Mouse (Mus musculus) neural tube, embryonic 13.5 days (tissue): ENCODE measurements around the gene Rnf217. TPM values are rescaled to one million over a fixed set of nuclear protein-coding genes. Genes with fewer than 3 reads are reported as not detected.

ENCODE experiments used
- ATAC-seq: fragments of 200-750 bp; cut with Nextera tagmentation; 2 replicates; pipeline ENCODE4 v1.8.0; 2017; ENCODE audit warnings: low read depth, mild to moderate bottlenecking, moderate TSS enrichment, moderate library complexity
- H3K27ac ChIP-seq: fragments of 300-500 bp; sonication (generic); replicated peaks from 2 replicates; pipeline ENCODE4 v1.5.1; 2015; ENCODE audit warnings: moderate library complexity, mild to moderate bottlenecking, inconsistent platforms
- H3K27me3 ChIP-seq: fragments of 300-500 bp; sonication (generic); 2 replicates; pipeline ENCODE4 v1.6.1; 2015; ENCODE audit warnings: mild to moderate bottlenecking, inconsistent platforms
- H3K36me3 ChIP-seq: fragments of 300-500 bp; sonication (generic); 2 replicates; pipeline ENCODE4 v1.6.1; 2015; ENCODE audit warnings: mild to moderate bottlenecking, inconsistent platforms
- H3K4me1 ChIP-seq: fragments of 300-500 bp; sonication (generic); replicated peaks from 2 replicates; pipeline ENCODE4 v1.6.1; 2015; ENCODE audit warnings: inconsistent platforms
- H3K4me2 ChIP-seq: fragments of 300-500 bp; sonication (generic); 2 replicates; pipeline ENCODE4 v1.6.1; 2015; ENCODE audit warnings: inconsistent platforms, mild to moderate bottlenecking, moderate library complexity
- H3K4me3 ChIP-seq: fragments of 300-500 bp; sonication (generic); 2 replicates; pipeline ENCODE4 v1.5.1; 2015; ENCODE audit warnings: mild to moderate bottlenecking, inconsistent platforms
- H3K9ac ChIP-seq: fragments of 300-500 bp; sonication (generic); 2 replicates; pipeline ENCODE4 v1.6.1; 2015; ENCODE audit warnings: moderate library complexity, mild to moderate bottlenecking, inconsistent platforms
- H3K9me3 ChIP-seq: fragments of 300-500 bp; sonication (generic); 2 replicates; pipeline ENCODE4 v1.6.1; 2016; ENCODE audit warnings: inconsistent platforms
- WGBS: fragments of 180-500 bp; shearing (Covaris S2); methylation state at CpG from one replicate; pipeline ENCODE4 v1.1.7; 2015; 5-methylcytosine and 5-hydroxymethylcytosine counted together
- polyA plus RNA-seq: library from polyadenylated mRNA; unstranded; fragments of >200 nt; fragmentation: Nextera tagmentation; extraction: Ambion mirVana; gene quantifications from 2 replicates; pipeline ENCODE4 v1.2.1, GENCODE M21; 2015

The Rnf217 gene
- polyA plus RNA-seq, 1 experiment from 2014 or later, result 1.7 TPM

DNA sequence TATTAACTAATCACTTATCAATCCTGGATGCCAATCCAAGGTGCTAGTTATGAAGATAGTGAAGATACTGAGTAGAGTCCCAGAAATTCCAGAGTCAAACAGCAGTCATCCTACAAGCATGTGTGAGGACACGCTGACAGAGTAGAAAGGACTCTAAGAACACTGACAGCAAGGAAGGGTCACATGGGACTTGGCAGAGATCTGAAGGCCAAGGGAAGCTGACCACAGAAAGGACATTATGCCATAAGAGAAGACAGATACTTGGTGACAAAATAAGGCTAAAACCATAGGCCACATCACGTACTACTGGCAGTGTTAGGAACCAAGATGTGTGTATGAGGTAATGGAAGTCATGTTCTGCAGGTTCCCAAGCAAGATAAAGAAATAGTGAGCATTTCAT is 11.1 kb downstream of the Rnf217 start:
- ATAC-seq, result no peak
- no peaks in the 10 kb centered on the region for H3K27me3 ChIP-seq
- H3K9me3 ChIP-seq, result no peaks in the 10 kb centered on the region
- H3K27ac ChIP-seq, result no peak overlapping the region
- H3K4me2 ChIP-seq, result no peak overlapping the region
- no peak overlapping the region for H3K9ac ChIP-seq
- WGBS, result 95% methylated on average over 2 of the region's 2 CpGs
- H3K4me3 ChIP-seq, result no peak overlapping the region
- peaks cover 9% of the 10 kb centered on the region for H3K4me1 ChIP-seq
- H3K36me3 ChIP-seq, result no peaks in the 10 kb centered on the region

DNA sequence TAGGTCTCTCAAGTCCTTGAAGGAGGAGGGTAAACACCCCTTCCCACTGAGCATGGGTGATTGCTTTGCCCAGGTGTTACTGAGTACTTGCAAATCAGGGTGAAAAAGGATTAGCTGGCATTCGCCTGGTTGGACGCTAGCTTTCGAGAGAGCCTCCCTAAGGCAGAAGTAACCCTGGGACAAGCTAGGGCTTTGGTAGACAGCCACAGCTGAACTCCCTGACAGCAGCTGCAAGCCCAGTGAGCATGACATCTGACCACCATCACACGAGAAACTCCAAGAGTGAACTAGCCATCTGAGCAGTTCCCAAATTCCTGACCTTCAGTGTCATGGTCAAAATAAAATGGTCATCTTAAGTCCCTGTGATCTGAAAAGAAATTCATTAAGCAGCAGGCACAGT is 12.2 kb downstream of the Rnf217 start:
- no peak overlapping the region for H3K4me2 ChIP-seq
- H3K27me3 ChIP-seq, result no peaks in the 10 kb centered on the region
- no peak for ATAC-seq
- H3K4me1 ChIP-seq, result peaks cover 19% of the 10 kb centered on the region
- H3K9me3 ChIP-seq, result no peaks in the 10 kb centered on the region
- 65% methylated on average over 4 of the region's 4 CpGs for WGBS
- no peak overlapping the region for H3K9ac ChIP-seq
- no peak overlapping the region for H3K27ac ChIP-seq
- H3K4me3 ChIP-seq, result no peak overlapping the region
- H3K36me3 ChIP-seq, result no peaks in the 10 kb centered on the region

DNA sequence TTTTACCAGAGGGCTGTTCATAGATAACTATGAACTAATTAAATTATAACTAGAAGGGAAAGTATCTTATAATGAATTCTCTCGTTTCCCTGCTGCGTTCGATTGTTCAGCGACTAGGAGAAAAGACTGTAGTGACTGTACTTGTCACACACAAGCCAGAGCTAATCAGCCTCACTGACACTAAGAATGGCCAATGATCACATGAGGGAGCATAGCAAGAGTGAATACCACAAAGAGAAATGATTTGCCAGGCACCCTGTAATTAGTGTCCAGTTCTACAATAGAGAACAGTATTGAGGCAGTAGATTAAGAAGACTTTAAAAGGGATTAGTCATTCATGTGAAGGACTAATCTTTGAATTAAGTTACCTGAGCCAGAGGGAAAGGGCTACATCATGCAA is 13.7 kb downstream of the Rnf217 start:
- ATAC-seq, result no peak
- peaks cover 19% of the 10 kb centered on the region for H3K4me1 ChIP-seq
- H3K27ac ChIP-seq, result no peak overlapping the region
- H3K27me3 ChIP-seq, result no peaks in the 10 kb centered on the region
- no peaks in the 10 kb centered on the region for H3K36me3 ChIP-seq
- H3K4me3 ChIP-seq, result no peak overlapping the region
- 93% methylated on average over 4 of the region's 4 CpGs for WGBS
- H3K9ac ChIP-seq, result no peak overlapping the region
- H3K4me2 ChIP-seq, result no peak overlapping the region
- H3K9me3 ChIP-seq, result no peaks in the 10 kb centered on the region

DNA sequence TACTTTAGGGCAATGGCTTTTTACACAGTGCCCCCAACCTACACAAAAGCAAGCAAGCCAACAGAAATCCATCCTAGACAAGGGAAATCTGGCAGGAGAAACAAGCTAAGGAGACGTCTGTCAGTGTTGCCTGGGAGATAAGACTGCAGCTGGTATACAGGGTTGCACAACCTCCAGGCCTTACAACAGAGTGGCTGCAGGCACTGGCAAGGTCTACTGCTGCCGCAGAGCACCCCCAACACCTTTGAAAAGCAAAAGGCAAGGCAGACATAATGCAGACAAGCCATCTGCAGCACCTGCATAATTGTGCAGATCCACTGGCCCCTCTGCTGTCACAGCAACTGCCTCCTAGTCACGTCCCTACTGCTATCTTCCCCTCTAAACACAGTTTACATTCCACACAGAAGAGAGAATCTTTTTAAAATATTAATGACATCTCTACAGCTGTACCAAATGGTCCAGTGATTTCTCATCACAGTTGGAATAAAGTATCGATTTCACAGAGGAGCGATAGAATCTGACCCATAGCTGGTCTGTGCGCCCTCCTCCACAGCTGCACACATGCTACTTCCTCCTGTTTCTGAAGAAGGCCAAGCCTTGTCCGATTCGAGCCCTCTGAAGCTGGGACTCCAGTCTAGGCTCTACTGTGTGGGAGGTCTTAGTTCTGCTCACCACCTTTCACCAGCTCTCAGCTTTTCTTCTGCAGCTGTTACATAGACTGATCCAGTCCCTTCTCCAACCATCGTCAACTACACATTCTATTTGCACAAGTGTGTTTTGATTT is 16.1 kb downstream of the Rnf217 start:
- H3K4me1 ChIP-seq, result peaks cover 19% of the 10 kb centered on the region
- peak overlapping the region; percentile 30 for H3K4me2 ChIP-seq
- peak; percentile 90 for ATAC-seq
- peak overlapping the region; percentile 51; the same call in 1 of the 2 replicates for H3K9ac ChIP-seq
- 41% methylated on average over 9 of the region's 9 CpGs for WGBS
- H3K9me3 ChIP-seq, result no peaks in the 10 kb centered on the region
- no peaks in the 10 kb centered on the region for H3K27me3 ChIP-seq
- H3K36me3 ChIP-seq, result no peaks in the 10 kb centered on the region
- H3K4me3 ChIP-seq, result no peak overlapping the region
- peak overlapping the region; percentile 81 for H3K27ac ChIP-seq

DNA sequence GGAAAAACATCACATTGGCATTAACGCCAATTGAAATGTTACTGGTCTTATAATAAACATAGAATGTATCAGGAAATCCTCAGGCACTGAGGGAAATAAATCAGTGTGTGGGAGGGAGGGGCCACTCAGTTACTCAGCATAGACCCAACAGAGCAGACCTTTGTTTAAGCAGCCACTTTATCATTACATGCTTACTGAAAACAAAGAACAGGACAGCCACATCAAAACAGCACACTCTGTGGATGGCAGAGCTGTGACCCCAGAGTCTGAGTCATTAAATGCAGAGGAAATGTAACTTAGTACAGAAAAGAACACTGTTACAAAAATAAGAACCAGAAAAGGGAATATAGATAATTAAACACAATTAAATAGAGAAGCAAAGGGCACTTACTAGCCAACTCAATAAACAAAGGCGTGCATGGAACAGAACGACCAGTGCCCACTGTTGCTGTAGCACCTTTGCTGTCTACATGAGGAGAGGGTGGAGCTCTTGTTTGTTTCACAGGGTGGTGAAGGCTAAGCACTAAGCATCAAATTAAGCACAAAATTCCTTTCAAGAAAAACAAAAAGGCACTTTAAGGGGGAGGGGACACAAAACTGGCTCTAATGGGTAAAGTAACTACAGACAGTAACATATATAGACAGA is 16.8 kb downstream of the Rnf217 start:
- WGBS, result 39% methylated on average over 3 of the region's 3 CpGs
- H3K9me3 ChIP-seq, result no peaks in the 10 kb centered on the region

DNA sequence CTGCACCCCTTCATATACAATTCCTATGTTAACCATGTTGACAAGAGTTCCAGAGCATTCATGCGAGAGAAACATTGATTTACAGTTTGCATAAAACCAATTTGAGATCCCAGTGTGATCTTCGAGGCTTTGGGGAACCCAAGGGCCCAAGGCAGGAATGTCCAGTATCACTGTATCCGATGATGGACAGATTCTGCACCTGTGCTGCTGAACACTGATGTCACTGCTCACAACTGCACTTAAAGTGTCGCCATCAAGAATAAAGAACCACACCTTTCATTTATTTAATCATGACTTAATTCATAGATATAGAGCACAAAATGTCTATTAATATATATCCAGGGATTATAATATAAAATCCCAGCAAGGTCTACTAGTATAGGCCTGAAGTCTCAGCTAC is 28.3 kb downstream of the Rnf217 start:
- Histone ChIP-seq H3K36me3 (no peaks in the 10 kb centered on the region), H3K9ac (no peak overlapping the region), H3K4me3 (no peak overlapping the region), H3K27ac (no peak overlapping the region), H3K4me1 (no peaks in the 10 kb centered on the region), H3K4me2 (no peak overlapping the region), H3K27me3 (no peaks in the 10 kb centered on the region), H3K9me3 (no peaks in the 10 kb centered on the region)
- ATAC-seq, result no peak
- 92% methylated on average over 4 of the region's 4 CpGs for WGBS

More for the DNA sequence above, 16.8 kb downstream of the Rnf217 start:
- Histone ChIP-seq H3K36me3 (no peaks in the 10 kb centered on the region), H3K27me3 (no peaks in the 10 kb centered on the region), H3K4me1 (peaks cover 19% of the 10 kb centered on the region), H3K4me2 (peak overlapping the region; percentile 30), H3K9ac (peak overlapping the region; percentile 51; the same call in 1 of the 2 replicates), H3K4me3 (no peak overlapping the region), H3K27ac (peak overlapping the region; percentile 81)
- peak; percentile 80 for ATAC-seq

DNA sequence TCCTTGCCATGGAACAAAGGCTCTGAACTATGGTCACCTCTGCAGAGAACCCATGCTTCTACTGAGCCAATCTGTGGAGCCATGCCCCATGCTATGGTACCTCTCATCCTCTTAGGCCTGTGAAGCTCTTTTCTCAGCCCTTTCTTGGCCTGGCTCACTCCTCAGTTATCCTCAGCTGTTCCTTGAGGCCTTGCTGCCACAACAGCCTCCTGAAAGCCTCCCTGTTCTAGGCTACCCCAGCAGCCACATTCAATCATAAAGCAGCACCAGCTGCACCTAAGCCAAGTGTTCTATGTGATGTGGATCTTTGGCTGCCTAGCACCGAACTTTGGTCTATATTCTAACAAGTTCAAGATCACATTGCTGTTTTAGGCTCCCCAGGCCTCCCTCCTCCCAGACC is 28.9 kb downstream of the Rnf217 start:
- no peak for ATAC-seq

DNA sequence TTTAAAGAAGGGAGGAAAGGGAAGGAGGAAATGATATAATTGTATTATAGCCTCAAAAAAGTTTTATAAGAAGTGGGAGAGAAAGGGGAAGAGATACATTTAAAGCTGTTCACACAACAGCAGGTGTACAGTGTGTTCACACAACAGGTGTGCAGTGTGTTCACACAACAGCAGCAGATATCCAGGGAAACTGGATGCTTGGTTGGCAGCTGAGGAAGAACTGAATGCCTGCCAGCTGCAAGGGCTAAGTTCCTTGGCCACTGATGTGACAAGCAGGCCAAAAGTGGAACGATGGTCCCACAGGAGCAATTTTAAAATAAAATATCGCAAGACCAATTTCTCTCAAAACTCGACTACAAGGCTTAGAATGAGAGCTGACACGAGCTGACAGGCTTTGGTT is 35.7 kb downstream of the Rnf217 start:
- ATAC-seq, result no peak
- 88% methylated on average over 4 of the region's 4 CpGs for whole genome bisulfite sequencing
- Histone ChIP-seq H3K4me2 (no peak overlapping the region), H3K27me3 (no peaks in the 10 kb centered on the region), H3K27ac (no peak overlapping the region), H3K9me3 (no peaks in the 10 kb centered on the region), H3K4me3 (no peak overlapping the region), H3K4me1 (no peaks in the 10 kb centered on the region), H3K36me3 (no peaks in the 10 kb centered on the region), H3K9ac (no peak overlapping the region)

More for the DNA sequence above, 28.9 kb downstream of the Rnf217 start:
- Histone ChIP-seq H3K27ac (no peak overlapping the region), H3K4me1 (no peaks in the 10 kb centered on the region), H3K27me3 (no peaks in the 10 kb centered on the region), H3K4me2 (no peak overlapping the region), H3K36me3 (no peaks in the 10 kb centered on the region), H3K4me3 (no peak overlapping the region), H3K9ac (no peak overlapping the region), H3K9me3 (no peaks in the 10 kb centered on the region)
- 95% methylated on average over 1 of the region's 1 CpGs for WGBS

DNA sequence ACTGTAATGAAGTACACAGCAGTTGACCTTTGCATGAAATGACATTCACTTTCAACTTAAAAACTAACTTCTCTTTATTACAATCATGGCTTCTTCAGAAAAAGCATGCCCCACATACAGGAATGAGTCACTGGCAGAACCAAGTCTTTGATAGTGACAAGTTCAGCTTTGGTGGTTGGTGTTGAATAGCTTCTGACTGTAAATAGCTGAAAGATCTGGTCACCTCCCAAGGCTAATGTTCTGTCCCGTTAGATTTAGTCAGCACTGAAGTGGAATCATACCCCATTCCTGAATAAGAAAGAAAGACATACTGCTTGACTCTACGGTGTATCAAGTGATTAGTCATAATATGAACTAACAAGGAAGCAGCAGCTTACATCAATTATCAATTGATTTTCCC is 51.7 kb downstream of the Rnf217 start:
- 97% methylated on average over 2 of the region's 2 CpGs for WGBS
- H3K4me2 ChIP-seq, result no peak overlapping the region
- no peaks in the 10 kb centered on the region for H3K27me3 ChIP-seq
- no peaks in the 10 kb centered on the region for H3K36me3 ChIP-seq
- H3K27ac ChIP-seq, result no peak overlapping the region
- no peaks in the 10 kb centered on the region for H3K9me3 ChIP-seq
- H3K4me3 ChIP-seq, result no peak overlapping the region
- H3K9ac ChIP-seq, result no peak overlapping the region
- ATAC-seq, result no peak
- no peaks in the 10 kb centered on the region for H3K4me1 ChIP-seq

DNA sequence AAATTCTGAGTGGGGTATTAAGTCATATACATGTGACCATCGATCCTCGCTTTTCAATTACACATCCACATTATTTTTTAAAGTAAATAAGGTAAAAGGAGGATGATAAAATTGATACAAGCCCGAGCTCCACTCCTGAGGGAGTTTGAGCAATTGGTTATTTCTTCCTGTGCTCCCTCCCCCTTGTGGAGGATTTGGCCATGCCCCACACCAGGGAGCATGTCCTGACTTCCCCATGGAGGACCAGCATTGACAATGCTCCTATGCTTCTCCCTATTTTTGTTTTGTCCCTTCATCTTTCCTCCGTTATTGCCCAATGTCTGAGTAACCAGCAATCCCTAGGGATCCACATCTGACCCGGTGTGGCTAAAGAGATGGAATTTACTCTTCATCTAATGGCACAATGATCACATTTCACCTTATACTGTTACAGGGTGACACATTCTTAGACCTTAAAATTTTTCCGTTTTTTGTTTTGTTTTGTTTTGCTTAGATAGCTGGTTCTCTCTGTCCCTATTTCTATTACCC is 53.5 kb downstream of the Rnf217 start:
- no peaks in the 10 kb centered on the region for H3K36me3 ChIP-seq
- peaks cover 9% of the 10 kb centered on the region; the same call in 1 of the 2 replicates for H3K4me1 ChIP-seq
- WGBS, result 87% methylated on average over 6 of the region's 6 CpGs
- H3K9ac ChIP-seq, result no peak overlapping the region
- no peak for ATAC-seq
- no peak overlapping the region for H3K4me3 ChIP-seq
- no peak overlapping the region for H3K4me2 ChIP-seq
- no peaks in the 10 kb centered on the region for H3K9me3 ChIP-seq
- H3K27ac ChIP-seq, result no peak overlapping the region
- H3K27me3 ChIP-seq, result no peaks in the 10 kb centered on the region

DNA sequence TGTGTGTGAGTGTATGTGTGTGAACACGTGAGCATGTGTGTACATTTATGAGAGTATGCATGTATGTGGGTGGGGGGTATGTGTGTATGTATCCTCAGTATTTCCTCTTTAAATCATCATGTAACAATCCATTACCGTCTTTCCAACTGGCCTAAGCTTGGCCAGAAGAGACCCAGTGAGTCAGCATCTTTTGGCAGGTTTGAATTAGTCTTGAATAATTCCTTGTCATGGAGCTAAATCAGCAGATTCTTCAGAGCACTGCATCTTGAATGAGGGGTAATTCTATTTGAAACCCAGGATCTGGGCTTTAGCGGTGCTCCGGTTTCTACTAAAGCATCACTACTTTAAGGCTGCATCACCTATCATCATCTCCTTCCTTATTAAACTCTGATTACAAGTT is 55.7 kb downstream of the Rnf217 start:
- no peaks in the 10 kb centered on the region for H3K27me3 ChIP-seq
- no peak overlapping the region for H3K27ac ChIP-seq
- H3K4me3 ChIP-seq, result no peak overlapping the region
- H3K9ac ChIP-seq, result no peak overlapping the region
- H3K4me2 ChIP-seq, result no peak overlapping the region
- no peaks in the 10 kb centered on the region for H3K36me3 ChIP-seq
- H3K9me3 ChIP-seq, result no peaks in the 10 kb centered on the region
- peaks cover 9% of the 10 kb centered on the region; the same call in 1 of the 2 replicates for H3K4me1 ChIP-seq
- no peak for ATAC-seq
- 91% methylated on average over 4 of the region's 4 CpGs for WGBS

DNA sequence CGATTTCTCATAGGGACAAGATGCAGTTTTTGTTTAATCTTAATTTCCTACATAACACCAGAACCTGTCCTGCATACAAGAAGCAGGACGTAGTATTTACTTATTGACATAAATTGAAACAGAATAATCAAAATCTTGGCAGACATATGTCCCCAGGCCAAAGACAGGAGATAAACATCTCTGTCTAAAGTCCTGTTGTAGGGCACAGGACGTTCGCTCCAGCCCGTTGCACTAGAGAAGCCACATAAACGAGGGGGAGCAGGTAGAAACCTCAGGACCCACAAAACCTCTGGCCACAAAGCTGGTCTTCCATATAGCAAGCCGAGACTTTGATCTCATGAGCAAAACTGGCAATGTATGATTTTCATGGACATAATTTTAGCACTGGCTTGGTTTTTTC is 57.1 kb downstream of the Rnf217 start:
- peak overlapping the region; percentile 43; the same call in 1 of the 2 replicates for H3K27ac ChIP-seq
- no peaks in the 10 kb centered on the region for H3K36me3 ChIP-seq
- WGBS, result 83% methylated on average over 7 of the region's 7 CpGs
- no peak overlapping the region for H3K4me2 ChIP-seq
- no peaks in the 10 kb centered on the region for H3K9me3 ChIP-seq
- peaks cover 9% of the 10 kb centered on the region; the same call in 1 of the 2 replicates for H3K4me1 ChIP-seq
- no peaks in the 10 kb centered on the region for H3K27me3 ChIP-seq
- ATAC-seq, result no peak
- H3K9ac ChIP-seq, result no peak overlapping the region
- H3K4me3 ChIP-seq, result no peak overlapping the region
